Mouse (Mus musculus) adipocyte (in vitro differentiated cells): ENCODE data around the gene Styk1.

Experiments
- DNase-seq: peaks from one replicate; pipeline ENCODE4 v3.0.0-alpha.2; 2016; ENCODE audit warnings: low spot score

Styk1 gene

GRCm38 (mm10) chr6:131353352-131353919 lies at the start of gene Styk1:
TSS of gene Styk1 (minus strand) at chr6:131353597.
- peak; percentile 93 for DNase-seq

- DNase-seq = peak; percentile 35
These were observed 49.6 kb upstream of the Styk1 start for GRCm38 (mm10) chr6:131403036-131403435.

- no peak for DNase-seq
These were observed 49.2 kb upstream of the Styk1 start for GRCm38 (mm10) chr6:131402606-131403005.

- DNase-seq = no peak
These were observed 47.9 kb upstream of the Styk1 start for GRCm38 (mm10) chr6:131401259-131401658.

- DNase-seq = no peak
These were observed 43.3 kb upstream of the Styk1 start for GRCm38 (mm10) chr6:131396650-131397049.

GRCm38 (mm10) chr6:131393873-131394660 lies 40.7 kb upstream of the Styk1 start:
- DNase-seq = no peak

GRCm38 (mm10) chr6:131388040-131389021 lies 34.9 kb upstream of the Styk1 start, which contains the start of gene Ybx3:
TSS of gene Ybx3 (minus strand) at chr6:131388476.
- DNase-seq = peak; percentile 82

- peak; percentile 66 for DNase-seq
These were observed 34.0 kb upstream of the Styk1 start for GRCm38 (mm10) chr6:131387221-131388039.

- no peak for DNase-seq
These were observed 33.1 kb upstream of the Styk1 start for GRCm38 (mm10) chr6:131386416-131387019.

GRCm38 (mm10) chr6:131385469-131385868 lies 32.1 kb upstream of the Styk1 start:
- peak; percentile 32 for DNase-seq

- DNase-seq = peak; percentile 71
These were observed 30.4 kb upstream of the Styk1 start for GRCm38 (mm10) chr6:131383713-131384330.

- DNase-seq = peak; percentile 62
These were observed 29.6 kb upstream of the Styk1 start for GRCm38 (mm10) chr6:131382984-131383337.

GRCm38 (mm10) chr6:131382232-131382983 lies 29.0 kb upstream of the Styk1 start:
- peak; percentile 82 for DNase-seq

GRCm38 (mm10) chr6:131378858-131379428 lies 25.5 kb upstream of the Styk1 start:
- DNase-seq = peak; percentile 72

GRCm38 (mm10) chr6:131377378-131377777 lies 24.0 kb upstream of the Styk1 start:
- no peak for DNase-seq

- DNase-seq = no peak
These were observed 21.4 kb upstream of the Styk1 start for GRCm38 (mm10) chr6:131374594-131375340.

GRCm38 (mm10) chr6:131373160-131373559 lies 19.8 kb upstream of the Styk1 start:
- no peak for DNase-seq

GRCm38 (mm10) chr6:131370767-131371166 lies 17.4 kb upstream of the Styk1 start:
- DNase-seq = no peak
